Mouse (Mus musculus): ENCODE data around the gene Trim25.

DNA sequence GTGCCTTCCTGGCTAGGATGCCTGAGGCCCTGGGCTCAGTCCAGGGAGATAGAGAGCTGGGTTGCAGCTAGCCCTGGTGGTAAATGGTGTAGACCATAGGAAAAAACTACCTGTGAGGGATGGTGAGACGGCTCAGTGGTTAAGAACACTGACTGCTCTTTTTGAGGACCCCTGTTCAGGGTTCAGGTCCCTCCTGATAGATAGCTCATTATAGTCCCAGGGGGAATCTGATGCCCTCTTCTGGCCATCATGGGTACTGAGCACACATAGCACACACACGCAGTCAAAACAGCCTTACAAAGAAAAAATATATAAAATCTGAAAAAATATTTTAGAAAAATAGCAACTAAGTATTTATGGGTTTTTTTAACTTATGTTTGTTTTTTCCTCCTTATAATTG is 22.9 kb upstream of the Trim25 start:
- TF ChIP-seq ZMIZ1 (IDR thresholded peaks at IDR 0.05; ENCODE audit: low read depth, low read length) (no peak), EP300 (IDR thresholded peaks at IDR 0.05; ENCODE audit: low read length) (no peak), CHD1 (IDR thresholded peaks at IDR 0.05; ENCODE audit: low read depth, low read length) (no peak), UBTF (IDR thresholded peaks at IDR 0.05; ENCODE audit: low read depth, low read length) (no peak)
